Mouse (Mus musculus) embryonic facial prominence, embryonic 12.5 days (tissue): ENCODE results near the gene 3100002H09Rik. TPM values are rescaled to one million over a fixed set of nuclear protein-coding genes. Genes with fewer than 3 reads are reported as not detected.

Experiments used
- ATAC-seq: fragments of 200-750 bp; cut with Nextera tagmentation; 2 replicates; pipeline ENCODE4 v1.8.0; 2017; ENCODE audit not compliant: insufficient number of reproducible peaks, insufficient read depth, low FRiP score, low TSS enrichment
- H3K27ac ChIP-seq: fragments of 300-500 bp; sonication (generic); 2 replicates; pipeline ENCODE4 v1.5.1; 2016; ENCODE audit warnings: mild to moderate bottlenecking
- H3K27me3 ChIP-seq: fragments of 300-500 bp; sonication (generic); 2 replicates; pipeline ENCODE4 v1.6.1; 2016; ENCODE audit warnings: mild to moderate bottlenecking, moderate library complexity
- H3K36me3 ChIP-seq: fragments of 300-500 bp; sonication (generic); 2 replicates; pipeline ENCODE4 v1.6.1; 2016; ENCODE audit warnings: mild to moderate bottlenecking
- H3K4me1 ChIP-seq: fragments of 300-500 bp; sonication (generic); 2 replicates; pipeline ENCODE4 v1.6.1; 2016
- H3K4me2 ChIP-seq: fragments of 300-500 bp; sonication (generic); replicated peaks from 2 replicates; pipeline ENCODE4 v1.6.1; 2016; ENCODE audit warnings: mild to moderate bottlenecking, moderate library complexity
- H3K4me3 ChIP-seq: fragments of 300-500 bp; sonication (generic); 2 replicates; pipeline ENCODE4 v1.5.1; 2016; ENCODE audit warnings: mild to moderate bottlenecking
- H3K9ac ChIP-seq: fragments of 300-500 bp; sonication (generic); 2 replicates; pipeline ENCODE4 v1.6.1; 2016; ENCODE audit warnings: mild to moderate bottlenecking, moderate library complexity
- H3K9me3 ChIP-seq: fragments of 300-500 bp; sonication (generic); 2 replicates; pipeline ENCODE4 v1.6.1; 2016; ENCODE audit warnings: mild to moderate bottlenecking, moderate library complexity
- WGBS: fragments of 180-500 bp; shearing (Covaris S2); methylation state at CpG from one replicate; pipeline ENCODE4 v1.1.7; 2016; 5-methylcytosine and 5-hydroxymethylcytosine counted together
- polyA plus RNA-seq: library from polyadenylated mRNA; unstranded; fragments of >200 nt; fragmentation: Nextera tagmentation; extraction: Ambion mirVana; gene quantifications from 2 replicates; pipeline ENCODE4 v1.2.1, GENCODE M21; 2016

The 3100002H09Rik gene
- polyA plus RNA-seq, 1 experiment from 2014 or later: not detected

DNA sequence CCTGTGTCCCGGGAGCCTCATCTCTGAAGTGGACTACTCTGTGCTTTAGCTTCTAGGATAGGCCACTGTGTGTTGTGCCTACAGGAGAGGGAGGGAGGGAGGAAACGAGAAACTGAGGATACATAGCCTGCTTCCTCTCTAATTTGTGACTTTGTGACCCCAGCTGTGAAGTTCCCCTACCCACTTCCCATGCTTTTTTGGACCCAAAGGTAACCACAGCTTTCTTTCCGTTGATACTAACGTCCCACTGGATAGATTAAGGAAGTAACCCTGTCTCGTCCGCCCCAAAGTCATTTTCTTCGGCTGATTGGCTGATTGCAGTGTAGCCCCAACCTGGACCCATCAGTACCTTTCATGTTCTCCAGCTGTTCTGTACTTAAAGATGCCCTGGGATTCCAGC lies 29.9 kb downstream of the 3100002H09Rik start:
- 79% methylated on average over 7 of the region's 7 CpGs for WGBS
- H3K27me3 ChIP-seq: peaks cover 22% of the 10 kb centered on the region

GRCm38 (mm10) chr4:124575955-124576445 lies 34.6 kb downstream of the 3100002H09Rik start:
- Histone ChIP-seq H3K27ac (no peak overlapping the region), H3K9ac (peak overlapping the region; percentile 56; the same call in 1 of the 2 replicates)
- 3% methylated on average over 7 of the region's 7 CpGs for WGBS

More for the DNA sequence above, 29.9 kb downstream of the 3100002H09Rik start:
- Histone ChIP-seq H3K9me3 (no peaks in the 10 kb centered on the region), H3K36me3 (no peaks in the 10 kb centered on the region), H3K9ac (no peak overlapping the region), H3K4me2 (no peak overlapping the region), H3K27ac (no peak overlapping the region), H3K4me3 (no peak overlapping the region), H3K4me1 (peaks cover 12% of the 10 kb centered on the region)
- ATAC-seq: no peak

GRCm38 (mm10) chr4:124575269-124575954 lies 35.2 kb downstream of the 3100002H09Rik start:
- no peaks in the 10 kb centered on the region for H3K36me3 ChIP-seq
- ATAC-seq: no peak
- peak overlapping the region; percentile 56 for H3K9ac ChIP-seq
- peaks cover 59% of the 10 kb centered on the region for H3K27me3 ChIP-seq
- peak overlapping the region; percentile 48 for H3K4me3 ChIP-seq
- H3K4me1 ChIP-seq: peaks cover 16% of the 10 kb centered on the region; the same call in 1 of the 2 replicates
- peak overlapping the region; percentile 94 for H3K4me2 ChIP-seq
- WGBS: under 1% methylated on average over 61 of the region's 61 CpGs
- no peak overlapping the region for H3K27ac ChIP-seq
- H3K9me3 ChIP-seq: no peaks in the 10 kb centered on the region

More at GRCm38 (mm10) chr4:124575955-124576445, 34.6 kb downstream of the 3100002H09Rik start:
- Histone ChIP-seq H3K4me3 (peak overlapping the region; percentile 48), H3K4me2 (peak overlapping the region; percentile 94), H3K27me3 (peaks cover 53% of the 10 kb centered on the region), H3K4me1 (peaks cover 16% of the 10 kb centered on the region; the same call in 1 of the 2 replicates), H3K9me3 (no peaks in the 10 kb centered on the region), H3K36me3 (no peaks in the 10 kb centered on the region)
- ATAC-seq: no peak

GRCm38 (mm10) chr4:124573586-124573985 lies 37.0 kb downstream of the 3100002H09Rik start:
- H3K4me3 ChIP-seq: no peak overlapping the region
- no peaks in the 10 kb centered on the region for H3K9me3 ChIP-seq
- no peak overlapping the region for H3K4me2 ChIP-seq
- ATAC-seq: no peak
- peaks cover 24% of the 10 kb centered on the region for H3K4me1 ChIP-seq
- H3K36me3 ChIP-seq: no peaks in the 10 kb centered on the region
- H3K27me3 ChIP-seq: peaks cover 61% of the 10 kb centered on the region
- H3K9ac ChIP-seq: no peak overlapping the region
- H3K27ac ChIP-seq: no peak overlapping the region
- 68% methylated on average over 4 of the region's 4 CpGs for WGBS

DNA sequence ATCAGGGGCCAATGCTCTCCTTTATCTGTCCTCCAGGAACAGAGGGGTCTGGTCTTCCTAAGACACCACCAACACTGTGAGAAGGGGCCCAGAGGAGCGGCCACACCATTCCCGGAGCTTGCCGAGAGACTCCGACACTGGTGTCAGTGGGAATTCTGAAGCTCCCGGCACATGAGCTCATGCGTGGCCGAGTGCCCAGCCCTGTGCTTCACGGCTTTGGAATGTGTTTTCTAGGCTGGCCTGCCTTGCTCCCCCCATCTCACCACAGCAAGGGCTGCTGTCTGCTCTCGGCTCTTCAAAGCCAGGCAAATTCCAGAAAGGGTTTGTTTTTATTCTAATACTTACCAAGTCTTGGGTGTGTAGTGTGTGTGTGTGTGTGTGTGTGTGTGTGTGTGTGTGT lies 39.6 kb downstream of the 3100002H09Rik start:
- Histone ChIP-seq H3K4me3 (no peak overlapping the region), H3K9ac (no peak overlapping the region), H3K27me3 (peaks cover 52% of the 10 kb centered on the region), H3K4me2 (no peak overlapping the region), H3K9me3 (no peaks in the 10 kb centered on the region), H3K27ac (no peak overlapping the region), H3K36me3 (no peaks in the 10 kb centered on the region), H3K4me1 (peaks cover 23% of the 10 kb centered on the region)
- no peak for ATAC-seq
- 68% methylated on average over 9 of the region's 9 CpGs for WGBS

- Histone ChIP-seq H3K4me2 (no peak overlapping the region), H3K36me3 (no peaks in the 10 kb centered on the region), H3K4me3 (no peak overlapping the region), H3K9me3 (no peaks in the 10 kb centered on the region), H3K4me1 (peaks cover 12% of the 10 kb centered on the region), H3K9ac (no peak overlapping the region), H3K27me3 (peaks cover 39% of the 10 kb centered on the region), H3K27ac (no peak overlapping the region)
- ATAC-seq: no peak
- 16% methylated on average over 7 of the region's 7 CpGs for WGBS
Observed at GRCm38 (mm10) chr4:124569661-124570060, 40.9 kb downstream of the 3100002H09Rik start.

- no peak for ATAC-seq
- WGBS: 30% methylated on average over 2 of the region's 2 CpGs
Observed at GRCm38 (mm10) chr4:124563371-124563770, 47.2 kb downstream of the 3100002H09Rik start.

DNA sequence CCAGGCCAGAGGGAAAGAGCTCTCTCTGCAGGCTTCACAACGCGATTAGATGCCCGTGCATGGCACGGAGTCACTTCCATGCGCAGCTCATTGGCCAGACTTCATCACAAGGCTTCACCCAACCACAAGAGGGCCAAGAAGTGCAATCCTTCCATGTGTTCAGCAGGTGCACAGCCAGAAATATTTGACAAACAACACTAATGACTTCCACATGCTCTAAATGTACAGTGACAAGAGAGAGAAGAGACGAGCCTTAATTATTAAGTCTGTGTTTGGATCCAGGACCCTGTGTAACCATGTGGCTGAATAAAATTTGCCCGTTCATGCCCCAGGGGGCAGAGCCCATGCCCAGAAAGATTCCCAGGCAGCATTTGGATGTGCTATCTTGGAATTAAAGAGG lies 47.9 kb downstream of the 3100002H09Rik start:
- H3K4me3 ChIP-seq: no peak overlapping the region
- no peak overlapping the region for H3K4me2 ChIP-seq
- H3K9ac ChIP-seq: no peak overlapping the region
- H3K27ac ChIP-seq: no peak overlapping the region
- no peaks in the 10 kb centered on the region for H3K36me3 ChIP-seq
- H3K9me3 ChIP-seq: no peaks in the 10 kb centered on the region
- H3K4me1 ChIP-seq: 0 out of 2 replicates have a peak, but pooled peaks cover 6% of the 10 kb centered on the region
- H3K27me3 ChIP-seq: 0 out of 2 replicates have a peak, but pooled peaks cover 4% of the 10 kb centered on the region
- ATAC-seq: no peak
- WGBS: 41% methylated on average over 7 of the region's 7 CpGs

More at GRCm38 (mm10) chr4:124563371-124563770, 47.2 kb downstream of the 3100002H09Rik start:
- H3K4me2 ChIP-seq: no peak overlapping the region
- H3K9me3 ChIP-seq: no peaks in the 10 kb centered on the region
- peaks cover 8% of the 10 kb centered on the region for H3K27me3 ChIP-seq
- no peaks in the 10 kb centered on the region for H3K36me3 ChIP-seq
- no peak overlapping the region for H3K9ac ChIP-seq
- H3K4me3 ChIP-seq: no peak overlapping the region
- H3K27ac ChIP-seq: no peak overlapping the region
- H3K4me1 ChIP-seq: 0 out of 2 replicates have a peak, but pooled peaks cover 6% of the 10 kb centered on the region

Other genes starting within 250 kb of the 3100002H09Rik start
- 2.9 and 3.6 TPM in 2 replicates for gene Pou3f1, start 46.0 kb upstream of the 3100002H09Rik start, polyA plus RNA-seq
- 81.1 and 86.4 TPM in 2 replicates for gene Utp11, start 82.8 kb upstream of the 3100002H09Rik start, polyA plus RNA-seq
- 12.5 and 14.3 TPM in 2 replicates for gene Fhl3, start 89.9 kb upstream of the 3100002H09Rik start, polyA plus RNA-seq
- 205 and 210 TPM in 2 replicates for gene Sf3a3, start 104.0 kb upstream of the 3100002H09Rik start, polyA plus RNA-seq
- gene Inpp5b, start 131.0 kb upstream of the 3100002H09Rik start, polyA plus RNA-seq: 28.7 and 29.5 TPM in 2 replicates
- 12.8 and 14.6 TPM in 2 replicates for gene Mtf1, start 191.3 kb upstream of the 3100002H09Rik start, polyA plus RNA-seq
- gene Yrdc, start 239.9 kb upstream of the 3100002H09Rik start, polyA plus RNA-seq: 42.3 and 45.2 TPM in 2 replicates
- 62.6 and 62.8 TPM in 2 replicates for gene 1110065P20Rik, start 240.4 kb upstream of the 3100002H09Rik start, polyA plus RNA-seq